Mouse (Mus musculus) liver, adult 2 months (tissue): ENCODE data around the gene Abhd2.

Experiments used
- CTCF ChIP-seq: fragments of 200-500 bp; IDR thresholded peaks from 2 replicates; pipeline ENCODE4 v1.5.1; 2011; ENCODE audit warnings: low read depth, low read length, control low read depth
- POLR2A ChIP-seq: fragments of 200-500 bp; IDR thresholded peaks from 2 replicates; pipeline ENCODE4 v1.6.1; 2011; ENCODE audit warnings: low read length, control low read depth; ENCODE audit not compliant: insufficient read depth; ENCODE audit errors: extremely low read depth

GRCm38 (mm10) chr7:79246039-79246670, 26.8 kb upstream of the Abhd2 start:
- TF ChIP-seq CTCF (peak; percentile 99), POLR2A (no peak)
